In genomic region chr12:87279879-87280278, GRCm38 (mm10) we compare ENCODE assay signal across 15 mouse cellular contexts. TPM values are rescaled to one million over a fixed set of nuclear protein-coding genes. Genes with fewer than 3 reads are reported as not detected.
A peak's percentile ranks its signal among the peaks of the same experiment; 100 is the strongest.
DNase-seq lines count a peak whose midpoint lies in the region; ATAC-seq and TF ChIP-seq lines count a peak whose summit lies in the region.
"Had no signal": no experiment of that assay in that cellular context is flagged by ENCODE, and none has a peak within 500 bp of the region (broad histone marks: within the 10 kb centered on the region; RNA-seq: fewer than 3 reads in every experiment).

No protein-coding gene starts in this region.

- no peak for ATAC-seq in liver, embryonic 14.5 days (ENCODE audit: insufficient read depth)
- no peak for ATAC-seq in liver, embryonic 11.5 days (replicated peaks; ENCODE audit: low FRiP score)
- no peak for ATAC-seq in intestine, postnatal 0 days
- ATAC-seq in forebrain, embryonic 16.5 days = no peak
- ATAC-seq: forebrain, embryonic 15.5 days had no signal

- H3K27ac ChIP-seq in liver, embryonic 14.5 days = no peak overlapping the region
- H3K27ac ChIP-seq in liver, embryonic 11.5 days (ENCODE audit: low read depth, low read length) = no peak overlapping the region
- H3K27ac ChIP-seq in intestine, postnatal 0 days (ENCODE audit: low read depth, low read length) = no peak overlapping the region
- H3K27ac ChIP-seq in forebrain, embryonic 16.5 days (ENCODE audit: low read length) = no peak overlapping the region
- H3K27ac ChIP-seq: embryonic facial prominence, embryonic 12.5 days; forebrain, embryonic 15.5 days had no signal

- peaks cover 7 to 17% of the 10 kb centered on the region in 2 experiments for H3K4me1 ChIP-seq in liver, embryonic 14.5 days (replicated peaks; ENCODE audit: control insufficient read depth in 2 of 2, insufficient read depth in 2 of 2, low read length in 1 of 2)
- peaks cover 17% of the 10 kb centered on the region for H3K4me1 ChIP-seq in liver, embryonic 11.5 days (replicated peaks; ENCODE audit: control insufficient read depth, insufficient read depth, low read length)
- H3K4me1 ChIP-seq in intestine, postnatal 0 days (replicated peaks; ENCODE audit: control insufficient read depth, insufficient read depth, low read length) = peaks cover 4% of the 10 kb centered on the region; the same call in 1 of the 2 replicates
- H3K4me1 ChIP-seq in forebrain, embryonic 16.5 days (replicated peaks; ENCODE audit: control insufficient read depth, insufficient read depth, low read length) = no peaks in the 10 kb centered on the region
- H3K4me1 ChIP-seq: forebrain, embryonic 15.5 days had no signal

- H3K4me2 ChIP-seq in liver, embryonic 14.5 days (ENCODE audit: low read depth) = no peak overlapping the region
- H3K4me2 ChIP-seq in liver, embryonic 11.5 days = no peak overlapping the region
- H3K4me2 ChIP-seq in intestine, postnatal 0 days (replicated peaks; ENCODE audit: low read depth) = peak overlapping the region; percentile 21; the same call in 1 of the 2 replicates
- no peak overlapping the region for H3K4me2 ChIP-seq in forebrain, embryonic 16.5 days (ENCODE audit: low read length)
- H3K4me2 ChIP-seq: embryonic facial prominence, embryonic 12.5 days; forebrain, embryonic 15.5 days had no signal

- H3K27me3 ChIP-seq in liver, embryonic 14.5 days (ENCODE audit: control insufficient read depth, insufficient read depth, low read length) = no peaks in the 10 kb centered on the region
- H3K27me3 ChIP-seq in liver, embryonic 11.5 days (replicated peaks; ENCODE audit: control insufficient read depth, insufficient read depth, low read length) = no peaks in the 10 kb centered on the region
- no peaks in the 10 kb centered on the region for H3K27me3 ChIP-seq in intestine, postnatal 0 days (replicated peaks; ENCODE audit: control insufficient read depth, insufficient read depth, low read length)
- no peaks in the 10 kb centered on the region for H3K27me3 ChIP-seq in forebrain, embryonic 16.5 days (replicated peaks; ENCODE audit: control insufficient read depth, insufficient read depth, low read length)
- H3K27me3 ChIP-seq: embryonic facial prominence, embryonic 12.5 days; forebrain, embryonic 15.5 days had no signal

- H3K9ac ChIP-seq in liver, embryonic 14.5 days (replicated peaks) = no peak overlapping the region
- no peak overlapping the region for H3K9ac ChIP-seq in liver, embryonic 11.5 days (ENCODE audit: low read depth, low read length)
- H3K9ac ChIP-seq in intestine, postnatal 0 days (ENCODE audit: low read depth, low read length) = no peak overlapping the region
- no peak overlapping the region for H3K9ac ChIP-seq in forebrain, embryonic 16.5 days (replicated peaks; ENCODE audit: low read depth, low read length)
- H3K9ac ChIP-seq: embryonic facial prominence, embryonic 12.5 days; forebrain, embryonic 15.5 days had no signal

- WGBS in liver, embryonic 14.5 days (ENCODE audit: insufficient replicate concordance) = 55% methylated on average over 14 of the region's 14 CpGs
- 47% methylated on average over 14 of the region's 14 CpGs for WGBS in liver, embryonic 11.5 days
- WGBS in intestine, postnatal 0 days = 50% methylated on average over 14 of the region's 14 CpGs
- 41% methylated on average over 14 of the region's 14 CpGs for WGBS in forebrain, embryonic 16.5 days

- TF ChIP-seq EP300 in liver, embryonic 14.5 days (IDR thresholded peaks at IDR 0.05; ENCODE audit: low read depth) = no peak

- peaks cover 6% of the 10 kb centered on the region for H3K36me3 ChIP-seq in liver, embryonic 14.5 days (replicated peaks; ENCODE audit: control insufficient read depth, insufficient read depth, low read depth)
- H3K36me3 ChIP-seq in liver, embryonic 11.5 days (ENCODE audit: control insufficient read depth, insufficient read depth, low read length) = peaks cover 11% of the 10 kb centered on the region; the same call in 1 of the 2 replicates
- H3K36me3 ChIP-seq in intestine, postnatal 0 days (ENCODE audit: control insufficient read depth, insufficient read depth) = peaks cover 18% of the 10 kb centered on the region
- peaks cover 6% of the 10 kb centered on the region for H3K36me3 ChIP-seq in forebrain, embryonic 16.5 days (ENCODE audit: control insufficient read depth, insufficient read depth)

- peak; percentile 26 for DNase-seq in adrenal gland, postnatal 14 days
- no peak for DNase-seq in adrenal gland, adult 18-20 months (ENCODE audit: low spot score in 2 of 2)
- no peak for DNase-seq in liver, embryonic 14.5 days (ENCODE audit: low read depth in 3 of 3, low spot score in 3 of 3)
- DNase-seq in liver, embryonic 11.5 days (ENCODE audit: low spot score) = no peak
- peak; percentile 34 for DNase-seq in lung, postnatal 10 days
- no peak for DNase-seq in B cell, adult 2 months
- DNase-seq: adrenal gland, adult 8-10 months; heart, adult 18-20 months; heart, postnatal 4 days; layer of hippocampus, adult 9-11 months; right cerebral cortex, postnatal 14 days had no signal

- no peaks in the 10 kb centered on the region for H3K9me3 ChIP-seq in liver, embryonic 14.5 days (ENCODE audit: control insufficient read depth, low read length)
- no peaks in the 10 kb centered on the region for H3K9me3 ChIP-seq in liver, embryonic 11.5 days (ENCODE audit: control insufficient read depth, low read length)
- H3K9me3 ChIP-seq in intestine, postnatal 0 days (ENCODE audit: control insufficient read depth) = no peaks in the 10 kb centered on the region
- no peaks in the 10 kb centered on the region for H3K9me3 ChIP-seq in forebrain, embryonic 16.5 days (ENCODE audit: control insufficient read depth, low read length)
- H3K9me3 ChIP-seq: embryonic facial prominence, embryonic 12.5 days; forebrain, embryonic 15.5 days had no signal

- TF ChIP-seq CTCF in liver, embryonic 14.5 days (IDR thresholded peaks at IDR 0.05; ENCODE audit: low read depth) = peak; percentile 29; the same call in 1 of the 2 replicates
- TF ChIP-seq CTCF in intestine, postnatal 0 days (IDR thresholded peaks at IDR 0.05; ENCODE audit: low read depth) = peak; percentile 37

- no peak overlapping the region for H3K4me3 ChIP-seq in liver, embryonic 14.5 days (ENCODE audit: insufficient read depth in 1 of 2, low read depth in 2 of 2, low read length in 2 of 2)
- H3K4me3 ChIP-seq in liver, embryonic 11.5 days (ENCODE audit: low read depth, low read length) = no peak overlapping the region
- H3K4me3 ChIP-seq in intestine, postnatal 0 days (ENCODE audit: low read depth, low read length) = no peak overlapping the region
- no peak overlapping the region for H3K4me3 ChIP-seq in forebrain, embryonic 16.5 days (replicated peaks; ENCODE audit: low read length)
- H3K4me3 ChIP-seq: embryonic facial prominence, embryonic 12.5 days; forebrain, embryonic 15.5 days had no signal

RNA-seq across cellular contexts. Expression of gene Ahsa1, which starts 13.6 kb away (rescaled TPM):
- total RNA-seq in adrenal gland, postnatal 14 days (2021) = 139 and 160 TPM in 2 replicates
- 100 to 1,000 TPM; 235 to 276 TPM for total RNA-seq in adrenal gland, adult 18-20 months (2021)
- 66.5 and 119 TPM in 2 replicates for polyA plus RNA-seq in liver, embryonic 14.5 days (2012; rRNA removed)
- polyA plus RNA-seq in liver, embryonic 14.5 days (2014; fragmentation: Nextera tagmentation; extraction: Ambion mirVana) = 109 and 117 TPM in 2 replicates
- 296 and 310 TPM in 2 replicates for polyA plus RNA-seq in liver, embryonic 11.5 days (2014; fragmentation: Nextera tagmentation; extraction: Ambion mirVana)
- polyA plus RNA-seq in intestine, postnatal 0 days (2015; fragmentation: Nextera tagmentation; extraction: Ambion mirVana) = 69.7 and 78.3 TPM in 2 replicates
- polyA plus RNA-seq in forebrain, embryonic 16.5 days (2015; fragmentation: Nextera tagmentation; extraction: Ambion mirVana) = 222 TPM in 2 replicates

RNA-seq across cellular contexts. Expression of gene Vipas39, which starts 13.8 kb away (rescaled TPM):
- total RNA-seq in adrenal gland, postnatal 14 days (2021) = 35.6 and 41.5 TPM in 2 replicates
- 10 to 100 TPM; 35.9 to 40.3 TPM for total RNA-seq in adrenal gland, adult 18-20 months (2021)
- polyA plus RNA-seq in liver, embryonic 14.5 days (2012; rRNA removed) = 6.1 and 7.8 TPM in 2 replicates
- polyA plus RNA-seq in liver, embryonic 14.5 days (2014; fragmentation: Nextera tagmentation; extraction: Ambion mirVana) = 8.0 and 10.4 TPM in 2 replicates
- polyA plus RNA-seq in liver, embryonic 11.5 days (2014; fragmentation: Nextera tagmentation; extraction: Ambion mirVana) = 23.8 and 26.5 TPM in 2 replicates
- 23.4 and 28.9 TPM in 2 replicates for polyA plus RNA-seq in intestine, postnatal 0 days (2015; fragmentation: Nextera tagmentation; extraction: Ambion mirVana)
- 79.1 and 80.9 TPM in 2 replicates for polyA plus RNA-seq in forebrain, embryonic 16.5 days (2015; fragmentation: Nextera tagmentation; extraction: Ambion mirVana)

RNA-seq across cellular contexts. Expression of gene Ism2, which starts 19.6 kb away (rescaled TPM):
- 0.34 TPM in 1 of 2 replicates, not detected in the other for total RNA-seq in adrenal gland, postnatal 14 days (2021)
- total RNA-seq in adrenal gland, adult 18-20 months (2021) = under 1 TPM in 1 of 2 experiments, not detected in 1; 0.13 TPM
- polyA plus RNA-seq in liver, embryonic 14.5 days (2012; rRNA removed) = 0.07 and 0.11 TPM in 2 replicates
- polyA plus RNA-seq in liver, embryonic 14.5 days (2014; fragmentation: Nextera tagmentation; extraction: Ambion mirVana) = 0.08 and 0.32 TPM in 2 replicates
- 0.23 and 0.38 TPM in 2 replicates for polyA plus RNA-seq in liver, embryonic 11.5 days (2014; fragmentation: Nextera tagmentation; extraction: Ambion mirVana)
- polyA plus RNA-seq in intestine, postnatal 0 days (2015; fragmentation: Nextera tagmentation; extraction: Ambion mirVana) = 0.23 and 0.55 TPM in 2 replicates
- 0.62 and 1.1 TPM in 2 replicates for polyA plus RNA-seq in forebrain, embryonic 16.5 days (2015; fragmentation: Nextera tagmentation; extraction: Ambion mirVana)
- total RNA-seq: heart, adult 18-20 months had no signal

RNA-seq across cellular contexts. Expression of gene Noxred1, which starts 41.3 kb away (rescaled TPM):
- total RNA-seq in adrenal gland, postnatal 14 days (2021) = 0.33 and 0.90 TPM in 2 replicates
- total RNA-seq in adrenal gland, adult 18-20 months (2021) = under 1 TPM; 0.67 to 0.76 TPM
- 0.16 and 0.26 TPM in 2 replicates for polyA plus RNA-seq in liver, embryonic 14.5 days (2012; rRNA removed)
- 0.28 TPM in 1 of 2 replicates, not detected in the other for polyA plus RNA-seq in liver, embryonic 14.5 days (2014; fragmentation: Nextera tagmentation; extraction: Ambion mirVana)
- polyA plus RNA-seq in liver, embryonic 11.5 days (2014; fragmentation: Nextera tagmentation; extraction: Ambion mirVana) = 0.48 and 0.96 TPM in 2 replicates
- 0.14 and 0.21 TPM in 2 replicates for polyA plus RNA-seq in intestine, postnatal 0 days (2015; fragmentation: Nextera tagmentation; extraction: Ambion mirVana)
- polyA plus RNA-seq in forebrain, embryonic 16.5 days (2015; fragmentation: Nextera tagmentation; extraction: Ambion mirVana) = 1.6 TPM in 2 replicates

Comparison
In these comparisons a context has a peak if more than half of its experiments do, and no peak if none do; other contexts are left out.
1. DNase-seq: peak in adrenal gland, postnatal 14 days (single experiment) and lung, postnatal 10 days (single experiment); none in adrenal gland, adult 18-20 months (0 of 2), liver, embryonic 14.5 days (0 of 3), liver, embryonic 11.5 days (single experiment) and B cell, adult 2 months (0 of 2).